Mouse (Mus musculus) liver, adult 2 months (tissue): ENCODE results near the gene Gm13271.

ENCODE experiments used
- CTCF ChIP-seq: fragments of 200-500 bp; IDR thresholded peaks from 2 replicates; pipeline ENCODE4 v1.5.1; 2011; ENCODE audit warnings: low read depth, low read length, control low read depth
- POLR2A ChIP-seq: fragments of 200-500 bp; IDR thresholded peaks from 2 replicates; pipeline ENCODE4 v1.6.1; 2011; ENCODE audit warnings: low read length, control low read depth; ENCODE audit not compliant: insufficient read depth; ENCODE audit errors: extremely low read depth

- TF ChIP-seq POLR2A (no peak), CTCF (no peak)
Observed at GRCm38 (mm10) chr4:88715059-88715458, 39.6 kb upstream of the Gm13271 start.
